Mouse (Mus musculus) lung, embryonic 16.5 days (tissue): ENCODE results near the gene Mnd1. TPM values are rescaled to one million over a fixed set of nuclear protein-coding genes. Genes with fewer than 3 reads are reported as not detected.

Experiments used
- ATAC-seq: fragments of 200-750 bp; cut with Nextera tagmentation; 2 replicates; pipeline ENCODE4 v1.8.0; 2017; ENCODE audit warnings: low read depth, mild to moderate bottlenecking, moderate library complexity
- H3K27ac ChIP-seq: fragments of 300-500 bp; sonication (generic); 2 replicates; pipeline ENCODE4 v1.5.1; 2014; ENCODE audit warnings: mild to moderate bottlenecking, control low read depth, low read length
- H3K27me3 ChIP-seq: fragments of 300-500 bp; sonication (generic); 2 replicates; pipeline ENCODE4 v1.6.1; 2014; ENCODE audit warnings: low read depth, low read length, mixed read lengths; ENCODE audit not compliant: control insufficient read depth, insufficient read depth
- H3K36me3 ChIP-seq: fragments of 300-500 bp; sonication (generic); 2 replicates; pipeline ENCODE4 v1.6.1; 2014; ENCODE audit warnings: low read length; ENCODE audit not compliant: control insufficient read depth, insufficient read depth
- H3K4me1 ChIP-seq: fragments of 300-500 bp; sonication (generic); replicated peaks from 2 replicates; pipeline ENCODE4 v1.6.1; 2014; ENCODE audit warnings: low read length, mixed read lengths; ENCODE audit not compliant: control insufficient read depth, insufficient read depth
- H3K4me2 ChIP-seq: fragments of 300-500 bp; sonication (generic); 2 replicates; pipeline ENCODE4 v1.6.1; 2014; ENCODE audit warnings: low read depth, low read length, control low read depth
- H3K4me3 ChIP-seq: fragments of 300-500 bp; sonication (generic); 2 replicates; pipeline ENCODE4 v1.5.1; 2014; ENCODE audit warnings: mild to moderate bottlenecking, low read length, control low read depth
- H3K9ac ChIP-seq: fragments of 300-500 bp; sonication (generic); 2 replicates; pipeline ENCODE4 v1.6.1; 2014; ENCODE audit warnings: low read length, control low read depth
- H3K9me3 ChIP-seq: fragments of 300-500 bp; sonication (generic); 2 replicates; pipeline ENCODE4 v1.6.1; 2016; ENCODE audit warnings: low read length; ENCODE audit not compliant: control insufficient read depth
- WGBS: fragments of 180-500 bp; shearing (Covaris S2); extraction: QIAGEN DNeasy Blood & Tissue Kit; methylation state at CpG from one replicate; pipeline ENCODE4 v1.1.7; 2014; 5-methylcytosine and 5-hydroxymethylcytosine counted together
- polyA plus RNA-seq: library from polyadenylated mRNA; unstranded; fragments of >200 nt; fragmentation: Nextera tagmentation; extraction: Ambion mirVana; gene quantifications from 2 replicates; pipeline ENCODE4 v1.2.1, GENCODE M21; 2015

Gene Mnd1
- polyA plus RNA-seq, 1 experiment from 2014 or later: 13.0 TPM

- 25% methylated on average over 4 of the region's 4 CpGs for WGBS
- H3K36me3 ChIP-seq: no peaks in the 10 kb centered on the region
- H3K4me2 ChIP-seq: no peak overlapping the region
- H3K4me1 ChIP-seq: peaks cover 18% of the 10 kb centered on the region
- H3K9ac ChIP-seq: no peak overlapping the region
- H3K9me3 ChIP-seq: peaks cover 3% of the 10 kb centered on the region; the same call in 1 of the 2 replicates
- H3K4me3 ChIP-seq: no peak overlapping the region
- ATAC-seq: peak; percentile 60
- peak overlapping the region; percentile 21 for H3K27ac ChIP-seq
- no peaks in the 10 kb centered on the region for H3K27me3 ChIP-seq
These were observed 95.5 kb downstream of the Mnd1 start for GRCm38 (mm10) chr3:84060128-84060527.

- peaks cover 18% of the 10 kb centered on the region for H3K4me1 ChIP-seq
These were observed 95.9 kb downstream of the Mnd1 start for GRCm38 (mm10) chr3:84059676-84060075.

GRCm38 (mm10) chr3:84059261-84059660 lies 96.3 kb downstream of the Mnd1 start:
- H3K9me3 ChIP-seq: peaks cover 3% of the 10 kb centered on the region; the same call in 1 of the 2 replicates
- H3K36me3 ChIP-seq: no peaks in the 10 kb centered on the region
- no peak overlapping the region for H3K4me3 ChIP-seq
- H3K4me2 ChIP-seq: peak overlapping the region; percentile 32
- WGBS: 23% methylated on average over 13 of the region's 13 CpGs
- no peaks in the 10 kb centered on the region for H3K27me3 ChIP-seq
- peak overlapping the region; percentile 15; the same call in 1 of the 2 replicates for H3K9ac ChIP-seq
- peak; percentile 73 for ATAC-seq
- H3K4me1 ChIP-seq: peaks cover 18% of the 10 kb centered on the region
- H3K27ac ChIP-seq: peak overlapping the region; percentile 21

More at GRCm38 (mm10) chr3:84059676-84060075, 95.9 kb downstream of the Mnd1 start:
- Histone ChIP-seq H3K4me3 (no peak overlapping the region), H3K36me3 (no peaks in the 10 kb centered on the region), H3K9me3 (peaks cover 3% of the 10 kb centered on the region; the same call in 1 of the 2 replicates), H3K9ac (no peak overlapping the region), H3K4me2 (peak overlapping the region; percentile 32; the same call in 1 of the 2 replicates), H3K27me3 (no peaks in the 10 kb centered on the region), H3K27ac (peak overlapping the region; percentile 21)
- WGBS: 35% methylated on average over 4 of the region's 4 CpGs
- peak; percentile 78 for ATAC-seq

- H3K9ac ChIP-seq: peak overlapping the region; percentile 39; the same call in 1 of the 2 replicates
- no peaks in the 10 kb centered on the region for H3K9me3 ChIP-seq
- 13% methylated on average over 9 of the region's 9 CpGs for WGBS
- H3K27me3 ChIP-seq: no peaks in the 10 kb centered on the region
- H3K4me3 ChIP-seq: no peak overlapping the region
- H3K4me1 ChIP-seq: peaks cover 16% of the 10 kb centered on the region
- H3K36me3 ChIP-seq: no peaks in the 10 kb centered on the region
- peak overlapping the region; percentile 75 for H3K27ac ChIP-seq
- H3K4me2 ChIP-seq: peak overlapping the region; percentile 27; the same call in 1 of the 2 replicates
- ATAC-seq: peak; percentile 97
These were observed 106.8 kb downstream of the Mnd1 start for GRCm38 (mm10) chr3:84048729-84049175.

- Histone ChIP-seq H3K27me3 (no peaks in the 10 kb centered on the region), H3K4me2 (no peak overlapping the region), H3K36me3 (no peaks in the 10 kb centered on the region), H3K9me3 (no peaks in the 10 kb centered on the region), H3K4me1 (peaks cover 16% of the 10 kb centered on the region), H3K9ac (no peak overlapping the region), H3K4me3 (no peak overlapping the region), H3K27ac (no peak overlapping the region)
- WGBS: 77% methylated on average over 8 of the region's 8 CpGs
- no peak for ATAC-seq
These were observed 109.4 kb downstream of the Mnd1 start for GRCm38 (mm10) chr3:84046206-84046605.

GRCm38 (mm10) chr3:84041739-84042138 lies 113.8 kb downstream of the Mnd1 start:
- H3K4me1 ChIP-seq: peaks cover 16% of the 10 kb centered on the region
- H3K9ac ChIP-seq: no peak overlapping the region
- no peak overlapping the region for H3K27ac ChIP-seq
- H3K4me3 ChIP-seq: no peak overlapping the region
- no peaks in the 10 kb centered on the region for H3K27me3 ChIP-seq
- H3K4me2 ChIP-seq: no peak overlapping the region
- ATAC-seq: no peak
- no peaks in the 10 kb centered on the region for H3K36me3 ChIP-seq
- H3K9me3 ChIP-seq: no peaks in the 10 kb centered on the region
- WGBS: 83% methylated on average over 8 of the region's 8 CpGs

GRCm38 (mm10) chr3:84040476-84041082 lies 115.0 kb downstream of the Mnd1 start:
- WGBS: 1% methylated on average over 23 of the region's 23 CpGs
- ATAC-seq: peak; percentile 59

GRCm38 (mm10) chr3:84039646-84040475 lies 115.7 kb downstream of the Mnd1 start, which contains the start of gene Tmem131l:
Gene Tmem131l (minus strand): TSS chr3:84040175.
- peaks cover 18% of the 10 kb centered on the region for H3K4me1 ChIP-seq
- peak within 1 kb of the TSS; percentile 96 for H3K9ac ChIP-seq
- no peaks in the 10 kb centered on the region for H3K27me3 ChIP-seq
- peak within 1 kb of the TSS; percentile 96 for H3K27ac ChIP-seq
- H3K4me3 ChIP-seq: peak within 1 kb of the TSS; percentile 98
- H3K9me3 ChIP-seq: no peaks in the 10 kb centered on the region
- peak within 1 kb of the TSS; percentile 97 for H3K4me2 ChIP-seq
- H3K36me3 ChIP-seq: no peaks in the 10 kb centered on the region
- under 1% methylated on average over 76 of the region's 100 CpGs for WGBS
- ATAC-seq: peak; percentile 96

More at GRCm38 (mm10) chr3:84040476-84041082, 115.0 kb downstream of the Mnd1 start:
- peak overlapping the region; percentile 90 for H3K27ac ChIP-seq
- H3K4me1 ChIP-seq: peaks cover 16% of the 10 kb centered on the region
- H3K9me3 ChIP-seq: no peaks in the 10 kb centered on the region
- H3K27me3 ChIP-seq: no peaks in the 10 kb centered on the region
- H3K4me2 ChIP-seq: peak overlapping the region; percentile 86
- peak overlapping the region; percentile 63 for H3K9ac ChIP-seq
- H3K36me3 ChIP-seq: no peaks in the 10 kb centered on the region
- H3K4me3 ChIP-seq: peak overlapping the region; percentile 98
